Mouse (Mus musculus) cerebellum, adult 2 months (tissue): Measurements from ENCODE around the gene Arid5b. TPM values are rescaled to one million over a fixed set of nuclear protein-coding genes. Genes with fewer than 3 reads are reported as not detected.

Experiments used
- DNase-seq, 2 experiments: peaks; one replicate each; pipeline ENCODE4 v3.0.0; 2021
- H3K27ac ChIP-seq: fragments of 200-500 bp; 2 replicates; pipeline ENCODE4 v1.5.1; 2012; ENCODE audit warnings: low read length, control low read depth, inconsistent platforms; ENCODE audit not compliant: insufficient read depth
- H3K27me3 ChIP-seq: fragments of 200-500 bp; 2 replicates; pipeline ENCODE4 v1.6.1; 2012; ENCODE audit warnings: inconsistent platforms, mild to moderate bottlenecking, low read length, moderate library complexity; ENCODE audit not compliant: control insufficient read depth, insufficient read depth
- H3K4me1 ChIP-seq: fragments of 200-500 bp; 2 replicates; pipeline ENCODE4 v1.6.1; 2011; ENCODE audit warnings: low read length; ENCODE audit not compliant: control insufficient read depth, insufficient read depth
- H3K4me3 ChIP-seq: fragments of 200-500 bp; replicated peaks from 2 replicates; pipeline ENCODE3; 2011; ENCODE audit warnings: mild to moderate bottlenecking, low read depth, low read length, control low read depth; ENCODE audit not compliant: insufficient read depth
- CTCF ChIP-seq: fragments of 200-500 bp; IDR thresholded peaks from 2 replicates; pipeline ENCODE4 v1.5.1; 2011; ENCODE audit warnings: low read depth, mild to moderate bottlenecking, control low read depth, low read length, moderate library complexity, borderline replicate concordance; ENCODE audit not compliant: insufficient read depth
- POLR2A ChIP-seq: fragments of 200-500 bp; IDR thresholded peaks from 2 replicates; pipeline ENCODE4 v1.6.1; 2011; ENCODE audit warnings: low read length, control low read depth, borderline replicate concordance; ENCODE audit not compliant: insufficient read depth
- WGBS: fragments of 180-500 bp; shearing (Covaris S2); methylation state at CpG from one replicate; pipeline ENCODE4 v1.1.7; 2018; 5-methylcytosine and 5-hydroxymethylcytosine counted together
- polyA plus RNA-seq: library from polyadenylated mRNA; depleted of rRNA; stranded (reverse); fragments of >200 nt; gene quantifications from 2 replicates; pipeline ENCODE4 v1.2.3, GENCODE M21; 2012

Arid5b gene
- polyA plus RNA-seq, 1 experiment = 10.9 TPM

GRCm38 (mm10) chr10:68138123-68138522 lies 140.4 kb downstream of the Arid5b start:
- WGBS = 96% methylated on average over 5 of the region's 5 CpGs
- H3K4me1 ChIP-seq = no peaks in the 10 kb centered on the region
- no peak overlapping the region for H3K27ac ChIP-seq
- no peak for DNase-seq
- TF ChIP-seq POLR2A (no peak), CTCF (no peak)
- no peak overlapping the region for H3K4me3 ChIP-seq
- no peaks in the 10 kb centered on the region for H3K27me3 ChIP-seq

DNA sequence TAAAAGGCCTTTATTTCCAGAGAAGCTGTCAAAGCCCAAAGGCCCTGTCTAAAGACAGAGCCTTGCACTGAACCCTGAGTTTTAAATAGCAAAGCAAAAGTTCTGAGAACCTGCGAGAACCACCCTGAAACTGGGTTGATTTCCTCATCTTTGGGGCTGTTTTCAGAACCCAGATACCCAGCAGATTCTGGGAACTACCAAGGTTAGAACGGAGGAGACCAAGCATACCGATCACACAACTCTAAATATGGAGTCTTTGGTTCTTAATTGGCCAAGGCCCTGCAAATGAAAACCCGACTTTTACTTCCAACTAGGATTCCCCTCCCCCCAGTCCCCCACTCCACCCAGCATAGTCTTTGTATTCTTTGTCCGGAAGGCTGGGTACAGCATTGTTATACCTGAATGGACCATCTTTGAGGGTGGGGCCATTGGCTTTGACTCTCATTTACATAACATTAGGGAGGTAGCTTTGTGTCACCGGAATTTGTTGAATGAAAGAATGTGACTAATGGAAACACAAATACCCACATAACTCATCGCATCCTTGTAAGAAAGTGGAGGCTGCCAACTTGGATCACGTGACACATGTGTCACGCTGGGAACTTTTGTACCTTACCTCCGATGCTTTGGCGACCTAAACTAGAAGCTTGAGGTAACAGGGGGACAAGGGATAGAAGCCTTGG lies 141.2 kb downstream of the Arid5b start:
- peak overlapping the region; percentile 18; the same call in 1 of the 2 replicates for H3K27ac ChIP-seq
- TF ChIP-seq CTCF (no peak), POLR2A (no peak)
- no peaks in the 10 kb centered on the region for H3K27me3 ChIP-seq
- H3K4me3 ChIP-seq = no peak overlapping the region
- no peak for DNase-seq
- H3K4me1 ChIP-seq = no peaks in the 10 kb centered on the region; the same call in 1 of the 2 replicates
- 80% methylated on average over 11 of the region's 11 CpGs for WGBS

- Histone ChIP-seq H3K27me3 (no peaks in the 10 kb centered on the region), H3K4me1 (no peaks in the 10 kb centered on the region; the same call in 1 of the 2 replicates), H3K27ac (peak overlapping the region; percentile 18), H3K4me3 (peak overlapping the region; percentile 49)
- WGBS = 11% methylated on average over 18 of the region's 18 CpGs
- TF ChIP-seq CTCF (no peak), POLR2A (0 out of 2 replicates have a peak, but pooled peaks have one; percentile 25)
- DNase-seq = peak; percentile 53 to 62
These were observed 142.0 kb downstream of the Arid5b start for GRCm38 (mm10) chr10:68136480-68137083.

DNA sequence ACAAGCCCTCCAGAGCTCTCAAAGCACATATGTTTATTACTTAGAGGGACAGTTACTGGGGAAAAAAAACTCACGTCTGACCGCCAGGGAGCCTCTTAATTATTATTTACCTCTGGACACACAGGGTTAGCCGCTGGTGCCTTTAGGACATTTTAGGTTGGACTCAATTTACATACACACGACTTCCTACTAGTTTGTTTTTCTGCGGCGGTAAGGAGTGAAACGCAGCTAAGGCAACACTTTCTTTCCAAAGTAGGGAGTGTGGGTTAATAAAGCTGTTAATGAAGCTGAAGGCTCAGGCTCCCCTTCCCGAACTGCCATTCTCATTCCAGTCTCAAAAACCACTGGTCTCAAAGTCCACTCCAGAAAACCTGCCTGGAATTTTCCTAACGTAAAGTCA lies 142.5 kb downstream of the Arid5b start:
- DNase-seq = no peak
- peak overlapping the region; percentile 18; the same call in 1 of the 2 replicates for H3K27ac ChIP-seq
- peak overlapping the region; percentile 49 for H3K4me3 ChIP-seq
- H3K27me3 ChIP-seq = no peaks in the 10 kb centered on the region
- 21% methylated on average over 9 of the region's 9 CpGs for WGBS
- H3K4me1 ChIP-seq = no peaks in the 10 kb centered on the region; the same call in 1 of the 2 replicates
- TF ChIP-seq POLR2A (no peak), CTCF (no peak)

DNA sequence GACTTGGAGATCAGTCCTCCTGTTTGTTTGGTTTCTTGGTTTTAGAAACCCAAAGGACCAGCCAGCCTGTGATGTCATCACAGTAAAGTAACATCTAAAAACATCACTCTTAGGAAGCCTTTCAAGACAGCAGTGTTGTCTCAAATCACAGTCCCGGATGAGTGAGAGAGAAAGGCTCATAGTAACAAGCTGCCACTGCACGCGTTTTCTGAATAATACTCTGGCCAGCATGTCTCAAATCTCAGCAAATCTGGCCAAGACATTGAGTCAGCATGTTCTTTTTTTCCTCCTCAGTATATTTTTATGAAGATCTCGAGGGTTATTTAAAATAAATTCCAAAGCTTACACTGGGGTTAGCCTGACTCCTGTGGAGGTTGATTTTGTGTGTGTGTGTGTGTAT lies 143.1 kb downstream of the Arid5b start:
- WGBS = 44% methylated on average over 4 of the region's 4 CpGs
- DNase-seq = no peak
- H3K27me3 ChIP-seq = no peaks in the 10 kb centered on the region
- TF ChIP-seq CTCF (no peak), POLR2A (no peak)
- H3K4me3 ChIP-seq = no peak overlapping the region
- H3K4me1 ChIP-seq = no peaks in the 10 kb centered on the region; the same call in 1 of the 2 replicates
- no peak overlapping the region for H3K27ac ChIP-seq

GRCm38 (mm10) chr10:68134549-68134948 lies 144.0 kb downstream of the Arid5b start:
- 73% methylated on average over 4 of the region's 4 CpGs for WGBS
- no peaks in the 10 kb centered on the region; the same call in 1 of the 2 replicates for H3K4me1 ChIP-seq

GRCm38 (mm10) chr10:68134071-68134470 lies 144.5 kb downstream of the Arid5b start:
- 75% methylated on average over 5 of the region's 5 CpGs for WGBS
- Histone ChIP-seq H3K27me3 (no peaks in the 10 kb centered on the region), H3K4me1 (no peaks in the 10 kb centered on the region; the same call in 1 of the 2 replicates), H3K4me3 (no peak overlapping the region), H3K27ac (no peak overlapping the region)
- TF ChIP-seq CTCF (no peak), POLR2A (no peak)
- DNase-seq = no peak

More at GRCm38 (mm10) chr10:68134549-68134948, 144.0 kb downstream of the Arid5b start:
- Histone ChIP-seq H3K4me3 (no peak overlapping the region), H3K27ac (no peak overlapping the region), H3K27me3 (no peaks in the 10 kb centered on the region)
- no peak for DNase-seq
- no peak for TF ChIP-seq CTCF
- TF ChIP-seq POLR2A = no peak
